Mouse (Mus musculus) liver, embryonic 14.5 days (tissue): ENCODE data around the gene Syne1. TPM values are rescaled to one million over a fixed set of nuclear protein-coding genes. Genes with fewer than 3 reads are reported as not detected.

Source experiments
- ATAC-seq: fragments of 200-750 bp; cut with Nextera tagmentation; 2 replicates; pipeline ENCODE4 v1.8.0; 2017; ENCODE audit warnings: moderate number of reproducible peaks, mild to moderate bottlenecking, moderate library complexity; ENCODE audit not compliant: insufficient read depth
- DNase-seq, 3 experiments: peaks; one replicate each; pipeline ENCODE4 v3.0.0-alpha.2; 2012 to 2013; ENCODE audit warnings: low read depth in 3 of 3, low spot score in 3 of 3
- H3K27ac ChIP-seq: fragments of 300-500 bp; sonication (generic); 2 replicates; pipeline ENCODE4 v1.5.1; 2014; ENCODE audit warnings: moderate library complexity, mild to moderate bottlenecking, control low read depth, inconsistent platforms
- H3K27me3 ChIP-seq: fragments of 300-500 bp; sonication (generic); 2 replicates; pipeline ENCODE4 v1.6.1; 2014; ENCODE audit warnings: mild to moderate bottlenecking, low read length, moderate library complexity; ENCODE audit not compliant: control insufficient read depth, insufficient read depth
- H3K36me3 ChIP-seq: fragments of 300-500 bp; sonication (generic); replicated peaks from 2 replicates; pipeline ENCODE4 v1.6.1; 2014; ENCODE audit warnings: low read depth; ENCODE audit not compliant: control insufficient read depth, insufficient read depth
- H3K4me1 ChIP-seq, 2 experiments: fragments of 200-500 bp in 1 of 2; fragments of 300-500 bp in 1 of 2; sonication (generic) in 1 of 2; replicated peaks; 2 replicates each; pipeline ENCODE4 v1.6.1; 2012 to 2014; ENCODE audit warnings: antibody characterized with exemption in 1 of 2, inconsistent platforms in 1 of 2, low read length in 1 of 2; ENCODE audit not compliant: control insufficient read depth in 2 of 2, insufficient read depth in 2 of 2
- H3K4me2 ChIP-seq: fragments of 300-500 bp; sonication (generic); 2 replicates; pipeline ENCODE4 v1.6.1; 2014; ENCODE audit warnings: low read depth, mild to moderate bottlenecking, control low read depth, moderate library complexity
- H3K4me3 ChIP-seq, 2 experiments: fragments of 200-500 bp in 1 of 2; fragments of 300-500 bp in 1 of 2; sonication (generic) in 1 of 2; 2 replicates each; pipeline ENCODE4 v1.5.1; 2012 to 2014; ENCODE audit warnings: low read depth in 2 of 2, low read length in 2 of 2, mild to moderate bottlenecking in 2 of 2, control low read depth in 1 of 2, inconsistent platforms in 1 of 2, moderate library complexity in 1 of 2; ENCODE audit not compliant: insufficient read depth in 1 of 2
- H3K9ac ChIP-seq: fragments of 300-500 bp; sonication (generic); replicated peaks from 2 replicates; pipeline ENCODE4 v1.6.1; 2014; ENCODE audit warnings: mild to moderate bottlenecking, control low read depth, moderate library complexity
- H3K9me3 ChIP-seq: fragments of 300-500 bp; sonication (generic); 2 replicates; pipeline ENCODE4 v1.6.1; 2016; ENCODE audit warnings: low read length, mixed read lengths; ENCODE audit not compliant: control insufficient read depth
- CTCF ChIP-seq: IDR thresholded peaks from 2 replicates; pipeline ENCODE4 v1.5.1; 2016; ENCODE audit warnings: antibody characterized with exemption, low read depth, control low read depth
- EP300 ChIP-seq: IDR thresholded peaks from 2 replicates; pipeline ENCODE4 v1.6.1; 2016; ENCODE audit warnings: antibody characterized with exemption, low read depth
- WGBS: fragments of 180-500 bp; shearing (Covaris S2); extraction: QIAGEN DNeasy Blood & Tissue Kit; methylation state at CpG from one replicate; pipeline ENCODE4 v1.1.7; 2014; ENCODE audit not compliant: insufficient replicate concordance; 5-methylcytosine and 5-hydroxymethylcytosine counted together
- polyA plus RNA-seq, 2 experiments: library from polyadenylated mRNA; depleted of rRNA in 1 of 2; stranded (reverse) in 1 of 2; unstranded in 1 of 2; fragments of >200 nt; fragmentation: Nextera tagmentation in 1 of 2; extraction: Ambion mirVana in 1 of 2; gene quantifications; 2 replicates each; pipeline versions ENCODE4 v1.2.1 to v1.2.3; 2012 to 2014

Syne1 gene
- polyA plus RNA-seq, 2 experiments, result 3.1 to 3.6 TPM

DNA sequence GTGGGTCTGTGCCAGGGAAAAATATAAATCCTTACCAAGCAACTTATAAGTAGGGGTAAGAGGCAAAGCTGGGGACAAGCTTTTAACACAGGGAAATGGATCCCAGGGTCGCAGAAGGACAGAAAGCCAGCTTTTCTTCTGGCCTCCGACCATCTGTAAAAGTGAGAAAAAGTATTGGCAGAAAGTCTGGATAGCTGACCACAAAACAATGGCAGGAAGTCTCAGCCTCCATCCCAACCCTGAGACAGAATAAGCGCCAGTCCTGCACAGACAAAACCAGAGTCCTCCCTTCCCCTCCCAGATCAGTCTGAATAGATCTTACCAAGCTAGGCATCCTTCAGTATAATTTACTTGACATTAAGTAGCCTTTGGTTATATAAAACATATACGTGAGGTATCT lies 40.7 kb upstream of the Syne1 start:
- TF ChIP-seq EP300, result no peak
- H3K9ac ChIP-seq, result no peak overlapping the region
- ATAC-seq (no peak), DNase-seq (no peak)
- no peaks in the 10 kb centered on the region for H3K36me3 ChIP-seq
- no peak overlapping the region for H3K4me2 ChIP-seq
- no peaks in the 10 kb centered on the region for H3K27me3 ChIP-seq
- H3K9me3 ChIP-seq, result no peaks in the 10 kb centered on the region
- H3K4me3 ChIP-seq, result no peak overlapping the region
- 27% methylated on average over 4 of the region's 4 CpGs for WGBS
- no peak overlapping the region for H3K27ac ChIP-seq
- H3K4me1 ChIP-seq, result peaks cover 0 to 7% of the 10 kb centered on the region in 2 experiments; a peak in 2 of 4 replicates

DNA sequence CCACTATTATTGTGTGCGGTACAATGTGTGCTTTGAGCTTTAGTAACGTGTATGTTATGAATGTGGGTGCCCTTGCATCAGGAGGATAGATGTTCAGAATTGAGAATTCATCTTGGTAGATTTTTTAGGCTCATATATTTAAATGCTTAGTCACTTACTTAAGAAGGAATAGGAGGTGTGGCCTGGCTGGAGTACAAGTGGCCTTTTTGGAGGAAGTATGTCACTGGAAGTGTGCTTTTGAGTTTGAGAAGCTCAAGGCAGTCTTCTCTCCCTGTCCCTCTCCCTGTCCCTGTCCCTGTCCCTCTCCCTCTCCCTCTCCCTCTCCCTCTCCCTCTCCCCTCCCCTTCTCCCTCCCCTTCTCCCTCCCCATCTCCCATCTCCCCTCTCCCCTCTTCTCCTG lies 39.8 kb upstream of the Syne1 start:
- Histone ChIP-seq H3K9me3 (no peaks in the 10 kb centered on the region), H3K9ac (no peak overlapping the region), H3K27ac (no peak overlapping the region), H3K4me2 (no peak overlapping the region), H3K4me1 (peaks cover 0 to 6% of the 10 kb centered on the region in 2 experiments; a peak in 2 of 4 replicates), H3K36me3 (no peaks in the 10 kb centered on the region), H3K27me3 (no peaks in the 10 kb centered on the region), H3K4me3 (no peak overlapping the region)
- 59% methylated on average over 2 of the region's 2 CpGs for WGBS
- TF ChIP-seq EP300 (no peak), CTCF (no peak)
- DNase-seq (no peak), ATAC-seq (no peak)

DNA sequence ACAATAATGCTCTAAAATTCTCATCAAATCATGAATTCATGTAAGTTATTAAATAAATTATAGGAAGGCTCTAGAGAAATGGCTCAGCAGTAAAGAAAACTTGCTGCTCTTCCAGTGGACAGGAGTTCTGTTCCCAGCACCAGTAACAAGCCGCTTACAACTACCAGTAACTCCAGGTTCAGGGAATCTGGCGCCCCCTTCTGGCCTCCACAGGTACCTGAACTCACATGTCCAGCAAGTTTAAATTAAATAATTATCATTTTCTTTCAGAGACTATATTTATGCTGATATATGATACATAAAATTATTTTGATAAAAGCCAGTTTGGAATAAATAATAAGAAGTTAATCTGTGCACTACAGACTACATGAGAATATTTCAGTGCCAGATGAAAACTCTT lies 22.0 kb upstream of the Syne1 start:
- Histone ChIP-seq H3K36me3 (no peaks in the 10 kb centered on the region), H3K9me3 (no peaks in the 10 kb centered on the region), H3K9ac (no peak overlapping the region), H3K27me3 (no peaks in the 10 kb centered on the region), H3K4me3 (no peak overlapping the region), H3K4me1 (no peaks in the 10 kb centered on the region), H3K27ac (no peak overlapping the region), H3K4me2 (no peak overlapping the region)
- DNase-seq (no peak), ATAC-seq (no peak)
- TF ChIP-seq CTCF, result peak; percentile 55
- no peak for TF ChIP-seq EP300
- WGBS, result 56% methylated on average over 2 of the region's 2 CpGs

GRCm38 (mm10) chr10:5571332-5571731 lies 20.1 kb upstream of the Syne1 start:
- ATAC-seq (no peak), DNase-seq (no peak)
- Histone ChIP-seq H3K9me3 (no peaks in the 10 kb centered on the region), H3K36me3 (no peaks in the 10 kb centered on the region), H3K27me3 (no peaks in the 10 kb centered on the region), H3K9ac (no peak overlapping the region), H3K27ac (no peak overlapping the region), H3K4me2 (no peak overlapping the region), H3K4me3 (no peak overlapping the region), H3K4me1 (no peaks in the 10 kb centered on the region)
- WGBS, result 48% methylated on average over 5 of the region's 5 CpGs
- TF ChIP-seq CTCF (no peak), EP300 (no peak)

GRCm38 (mm10) chr10:5570059-5570458 lies 18.8 kb upstream of the Syne1 start:
- Histone ChIP-seq H3K4me1 (no peaks in the 10 kb centered on the region), H3K27me3 (no peaks in the 10 kb centered on the region), H3K9ac (no peak overlapping the region), H3K4me3 (no peak overlapping the region), H3K4me2 (no peak overlapping the region), H3K9me3 (no peaks in the 10 kb centered on the region), H3K27ac (no peak overlapping the region), H3K36me3 (no peaks in the 10 kb centered on the region)
- DNase-seq (no peak), ATAC-seq (no peak)
- 68% methylated on average over 8 of the region's 8 CpGs for WGBS
- TF ChIP-seq CTCF, result no peak
- no peak for TF ChIP-seq EP300

DNA sequence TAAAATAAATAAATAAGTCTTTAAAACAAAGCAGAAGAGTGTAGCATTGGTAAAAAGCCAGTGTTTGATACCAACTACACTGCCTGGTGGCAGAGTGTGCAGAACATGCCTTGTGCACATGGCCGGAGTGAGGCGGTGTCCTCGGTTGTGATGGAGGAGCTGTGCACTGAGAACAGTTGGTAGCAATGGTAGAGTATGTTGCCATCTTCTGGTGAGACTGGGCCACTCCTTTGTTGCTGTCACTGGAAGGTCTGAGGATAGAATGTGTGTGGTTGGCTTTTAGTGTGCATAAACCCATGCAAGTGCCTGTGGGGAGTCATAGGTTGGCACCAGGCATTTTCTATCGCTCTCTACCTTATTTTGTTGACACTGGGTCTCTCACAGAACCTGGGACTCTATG lies 17.7 kb upstream of the Syne1 start:
- Histone ChIP-seq H3K36me3 (no peaks in the 10 kb centered on the region), H3K27me3 (no peaks in the 10 kb centered on the region), H3K27ac (no peak overlapping the region), H3K9me3 (no peaks in the 10 kb centered on the region), H3K4me3 (no peak overlapping the region), H3K4me2 (no peak overlapping the region), H3K9ac (no peak overlapping the region), H3K4me1 (no peaks in the 10 kb centered on the region)
- TF ChIP-seq CTCF, result no peak
- no peak for TF ChIP-seq EP300
- no peak for DNase-seq
- WGBS, result 58% methylated on average over 4 of the region's 4 CpGs
- ATAC-seq, result no peak
